Mouse (Mus musculus) retina, embryonic 14.5 days (tissue): ENCODE measurements around the gene Gda.

Experiments used
- DNase-seq: peaks from one replicate; pipeline ENCODE4 v3.0.0-alpha.2; 2015; ENCODE audit warnings: low spot score

Gda gene

GRCm38 (mm10) chr19:21457461-21457860 is 15.8 kb downstream of the Gda start:
- DNase-seq, result no peak

DNA sequence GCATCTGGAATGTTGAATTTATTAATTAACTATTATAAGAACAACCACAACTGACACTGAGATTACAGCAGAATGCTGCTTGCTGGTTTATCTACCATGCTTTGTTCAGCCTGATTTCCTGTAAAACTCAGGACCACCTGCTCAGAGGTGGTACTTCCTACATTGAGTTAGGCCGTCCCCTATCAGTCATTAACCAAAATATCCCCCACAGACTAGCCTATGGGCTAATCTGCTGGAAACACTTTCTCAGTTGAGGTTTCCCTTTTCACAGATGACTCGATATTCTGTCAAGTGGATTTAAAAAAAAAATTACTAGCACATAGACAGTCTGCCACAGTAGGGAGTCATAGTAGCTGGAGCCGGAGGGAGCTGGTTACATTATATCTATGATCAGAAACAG is 31.5 kb downstream of the Gda start:
- no peak for DNase-seq

DNA sequence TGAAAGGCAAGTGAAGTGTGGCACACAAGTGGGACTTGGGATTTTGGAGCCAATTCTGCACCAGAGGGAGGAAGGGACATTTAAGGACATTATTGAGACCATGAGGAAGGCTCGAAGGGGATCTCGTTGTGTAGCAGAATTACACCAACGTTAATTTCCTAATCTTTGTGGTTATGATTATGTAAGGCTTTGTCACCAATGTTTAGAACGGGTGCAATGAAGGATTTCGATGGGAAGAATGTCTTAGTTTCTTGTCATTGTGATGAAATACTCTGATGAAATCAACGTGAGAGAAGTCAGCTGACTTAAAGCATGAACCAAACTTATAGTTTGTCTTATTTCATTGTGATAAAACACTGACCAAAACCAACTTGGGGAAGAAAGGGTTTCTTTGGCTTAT is 32.4 kb downstream of the Gda start:
- DNase-seq, result no peak

DNA sequence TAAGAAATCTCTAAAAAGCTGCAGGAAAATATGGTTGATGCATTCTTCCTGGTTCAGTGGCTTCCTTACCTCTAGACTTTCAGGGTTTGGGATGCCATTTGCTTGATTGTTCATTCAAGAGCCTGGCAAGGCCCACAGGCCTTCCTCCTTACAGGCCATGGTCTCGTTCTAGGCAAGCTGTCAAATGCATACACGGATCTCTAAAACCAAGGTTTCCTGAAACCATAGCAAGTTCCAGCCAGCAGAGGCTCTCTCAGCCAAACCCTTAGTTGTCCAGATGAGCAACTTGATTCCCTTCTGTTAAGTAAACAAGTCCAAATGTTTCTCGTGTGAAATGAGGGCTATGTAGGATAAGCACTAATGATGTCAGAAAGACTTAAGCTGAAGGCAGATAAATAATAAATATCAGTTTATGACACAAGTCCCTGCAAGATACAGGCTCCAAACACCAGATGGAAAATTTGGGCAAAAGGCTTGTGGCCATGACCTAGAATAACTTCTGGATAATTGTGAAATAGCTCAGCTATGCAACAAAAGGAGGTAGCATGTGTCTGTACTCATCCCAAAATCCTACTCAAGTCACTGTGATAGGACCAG is 34.0 kb downstream of the Gda start:
- DNase-seq, result no peak

DNA sequence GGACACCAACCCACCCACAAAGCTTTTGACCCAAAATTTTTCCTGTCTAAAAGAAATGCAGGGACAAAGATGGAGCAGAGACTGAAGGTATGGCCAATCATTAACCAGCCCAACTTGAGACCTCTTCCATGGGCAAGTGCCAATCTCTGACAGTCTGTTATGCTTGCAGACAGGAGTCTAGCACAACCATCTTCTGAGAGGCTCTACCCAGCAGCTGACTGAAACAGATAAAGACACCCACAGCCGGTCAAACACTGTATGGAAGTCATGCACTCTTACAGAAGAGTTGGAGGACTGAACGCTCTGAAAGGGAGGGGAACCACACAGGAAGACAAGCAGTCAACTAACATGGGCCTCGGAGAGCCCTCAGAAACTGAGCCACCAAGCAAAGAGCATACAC is 36.7 kb downstream of the Gda start:
- DNase-seq, result no peak

DNA sequence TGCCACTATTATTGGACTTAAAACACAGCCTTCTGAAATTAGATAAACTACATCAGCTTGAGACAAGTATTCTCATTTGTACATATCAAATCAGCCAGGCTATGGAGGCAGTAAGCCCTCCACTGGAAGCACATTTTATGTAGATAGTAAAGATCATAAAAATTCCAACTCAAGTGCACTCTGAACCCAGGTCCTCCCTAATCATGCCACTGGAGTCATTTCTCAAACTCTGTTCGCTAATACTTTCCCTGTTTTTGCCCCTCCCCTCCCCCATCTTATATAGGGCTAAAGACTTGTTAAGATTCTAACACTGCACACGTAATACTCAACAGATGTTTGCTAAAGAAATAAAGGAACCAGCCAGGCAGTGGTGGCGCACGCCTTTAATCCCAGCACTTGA is 39.9 kb downstream of the Gda start:
- no peak for DNase-seq

DNA sequence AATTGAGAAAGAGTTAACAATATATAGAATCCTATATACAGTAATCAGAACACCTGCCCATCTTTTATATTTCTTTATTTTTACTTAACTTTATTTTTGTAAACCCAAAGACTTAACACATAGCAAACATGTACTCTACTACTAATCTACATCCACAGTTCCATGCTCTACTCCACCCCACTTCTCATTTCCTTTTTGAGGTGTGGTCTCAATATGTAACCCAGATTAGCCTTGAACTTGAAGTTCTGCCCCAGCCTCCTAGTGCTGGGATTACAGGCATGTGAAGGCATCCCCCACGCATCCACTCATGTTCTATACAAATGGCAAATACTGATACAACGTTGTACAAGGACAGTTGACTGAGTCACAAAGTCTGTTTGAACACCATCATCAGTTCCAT is 40.4 kb downstream of the Gda start:
- DNase-seq, result no peak

- no peak for DNase-seq
Observed at GRCm38 (mm10) chr19:21432286-21432685, 41.0 kb downstream of the Gda start.

DNA sequence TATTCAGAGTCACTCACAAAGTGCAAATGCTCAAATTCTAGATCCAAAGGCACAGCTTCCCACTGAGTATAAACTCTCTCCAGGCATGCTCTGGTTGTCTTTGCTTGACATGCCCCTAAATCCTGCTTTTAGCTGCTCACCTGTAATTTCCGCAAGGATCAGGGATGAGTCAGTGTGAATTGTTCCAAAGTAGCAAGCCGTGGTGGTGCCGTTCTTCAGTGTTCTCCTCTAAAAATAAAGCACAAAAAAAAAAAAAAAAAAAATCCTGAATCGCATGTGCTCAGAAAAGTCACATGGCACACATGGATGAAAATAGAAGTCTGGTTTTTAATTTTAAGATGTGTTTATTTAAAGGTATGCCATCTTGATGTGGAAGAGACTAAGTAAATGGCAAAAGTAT is 47.9 kb downstream of the Gda start:
- no peak for DNase-seq

GRCm38 (mm10) chr19:21423731-21424130 is 49.5 kb downstream of the Gda start:
- DNase-seq, result no peak

DNA sequence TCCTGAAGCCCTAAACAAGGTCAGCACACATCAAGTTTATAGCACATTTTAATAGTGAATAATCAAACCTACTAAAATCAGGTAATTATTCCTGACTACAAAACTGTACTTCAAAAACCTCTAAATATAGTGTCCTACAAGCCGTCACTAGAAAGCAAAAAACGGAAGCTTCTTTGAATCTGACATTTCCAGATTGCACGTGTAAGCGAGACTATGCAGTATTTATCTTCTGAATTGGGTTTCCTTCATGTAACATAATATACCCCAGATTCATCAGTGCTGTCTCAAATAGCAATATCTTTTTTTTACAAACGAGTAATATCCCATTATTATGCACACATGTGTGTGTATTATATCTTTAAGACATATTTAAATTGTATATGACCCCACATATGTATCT is 54.8 kb downstream of the Gda start:
- no peak for DNase-seq

- DNase-seq, result no peak
Observed at GRCm38 (mm10) chr19:21415377-21415776, 57.9 kb downstream of the Gda start.

GRCm38 (mm10) chr19:21409178-21409577 is 64.1 kb downstream of the Gda start:
- no peak for DNase-seq

DNA sequence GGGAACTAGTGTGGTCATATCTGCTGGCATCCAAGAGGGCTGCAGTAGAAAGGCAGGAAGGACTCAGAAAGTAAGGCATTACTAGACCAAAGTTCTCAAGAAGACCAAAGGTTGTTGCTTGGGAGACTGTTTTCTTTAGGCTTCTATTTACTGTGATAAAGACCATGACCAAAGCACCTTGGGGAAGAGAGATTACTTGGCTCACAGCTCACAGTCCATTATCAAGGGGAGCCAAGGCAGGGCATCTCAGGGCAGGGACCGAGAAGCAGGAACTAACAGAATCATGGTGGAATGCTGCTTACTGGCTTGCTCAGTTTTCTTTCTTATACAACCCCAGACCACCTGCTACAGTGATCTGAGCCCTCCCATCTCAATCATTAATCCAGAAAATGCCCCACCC is 65.9 kb downstream of the Gda start:
- DNase-seq, result no peak

DNA sequence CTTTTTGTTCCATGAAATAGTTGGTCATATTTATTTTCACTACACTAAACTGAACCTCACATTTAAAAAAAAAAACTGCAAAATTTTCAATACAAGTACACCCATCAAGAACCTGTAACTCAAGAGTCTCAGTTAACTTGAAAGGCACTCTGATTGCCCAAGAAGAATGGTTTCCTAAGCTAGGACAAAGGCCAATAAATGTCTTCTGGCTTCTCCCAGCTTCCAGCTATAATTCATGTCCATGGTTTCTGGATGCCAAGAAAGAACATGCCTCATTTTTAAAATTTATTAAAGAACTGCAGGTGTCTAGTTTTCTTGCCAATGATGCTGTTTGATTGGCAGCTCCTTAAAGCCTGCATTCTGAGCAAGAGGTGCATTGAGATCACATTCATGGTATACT is 75.3 kb downstream of the Gda start:
- DNase-seq, result no peak

GRCm38 (mm10) chr19:21396364-21396763 is 76.9 kb downstream of the Gda start:
- DNase-seq, result no peak

- DNase-seq, result no peak
Observed at GRCm38 (mm10) chr19:21390904-21391303, 82.3 kb downstream of the Gda start.

- DNase-seq, result no peak
Observed at GRCm38 (mm10) chr19:21386842-21387241, 86.4 kb downstream of the Gda start.

GRCm38 (mm10) chr19:21384231-21384630 is 89.0 kb downstream of the Gda start:
- no peak for DNase-seq

DNA sequence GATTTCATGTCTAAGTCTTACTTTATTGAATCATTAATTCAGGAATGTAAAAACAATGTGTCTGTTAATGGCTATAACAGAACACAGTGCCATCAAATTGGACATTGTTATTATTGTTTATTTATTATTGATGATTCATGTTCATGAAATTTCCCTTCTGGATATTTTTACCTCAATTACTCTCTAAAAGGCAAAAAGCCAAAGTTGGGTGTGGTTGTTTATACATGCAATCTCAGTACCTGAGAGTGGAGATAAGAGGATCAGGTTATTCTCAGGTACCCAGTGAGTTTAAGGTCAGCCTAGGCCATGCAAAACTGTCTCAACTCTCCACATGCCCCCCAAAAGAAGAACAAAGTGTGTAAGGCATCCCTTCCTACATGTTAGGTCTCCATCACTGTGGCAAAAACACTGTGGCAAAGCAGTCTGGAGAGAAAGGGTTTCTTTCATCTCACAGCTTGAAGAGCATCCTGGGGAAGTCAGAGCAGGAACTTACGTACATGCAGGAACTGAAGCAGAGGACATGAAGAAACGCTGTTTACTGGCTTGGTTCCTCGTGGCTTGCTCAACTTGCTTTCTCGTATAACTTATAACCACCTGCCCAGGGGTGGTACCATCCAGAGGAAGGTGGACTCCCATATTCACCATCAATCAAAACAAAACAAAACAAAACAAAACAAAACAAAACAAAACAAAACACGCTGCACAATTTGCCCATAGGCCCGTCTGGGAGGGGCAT is 89.6 kb downstream of the Gda start:
- DNase-seq, result no peak

- no peak for DNase-seq
Observed at GRCm38 (mm10) chr19:21381696-21382095, 91.5 kb downstream of the Gda start.

DNA sequence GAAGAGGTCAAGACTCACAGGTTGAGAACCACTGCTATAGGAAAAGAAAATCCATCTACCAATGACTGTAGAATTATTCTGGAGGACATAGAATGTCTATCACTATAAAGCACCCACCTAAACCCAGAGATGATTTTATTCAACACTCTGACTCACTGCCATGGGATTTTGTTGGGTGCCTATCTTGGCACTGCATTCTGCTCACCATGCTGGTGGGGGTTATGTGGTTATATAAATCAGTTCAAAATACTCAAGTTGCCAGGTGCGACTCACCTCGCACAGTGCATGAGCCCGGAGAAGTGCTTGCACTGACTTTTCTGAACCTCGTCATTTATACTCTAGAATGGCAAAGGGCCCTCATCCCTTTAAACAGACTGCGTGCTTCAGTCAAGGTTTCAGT is 94.0 kb downstream of the Gda start:
- DNase-seq, result no peak

DNA sequence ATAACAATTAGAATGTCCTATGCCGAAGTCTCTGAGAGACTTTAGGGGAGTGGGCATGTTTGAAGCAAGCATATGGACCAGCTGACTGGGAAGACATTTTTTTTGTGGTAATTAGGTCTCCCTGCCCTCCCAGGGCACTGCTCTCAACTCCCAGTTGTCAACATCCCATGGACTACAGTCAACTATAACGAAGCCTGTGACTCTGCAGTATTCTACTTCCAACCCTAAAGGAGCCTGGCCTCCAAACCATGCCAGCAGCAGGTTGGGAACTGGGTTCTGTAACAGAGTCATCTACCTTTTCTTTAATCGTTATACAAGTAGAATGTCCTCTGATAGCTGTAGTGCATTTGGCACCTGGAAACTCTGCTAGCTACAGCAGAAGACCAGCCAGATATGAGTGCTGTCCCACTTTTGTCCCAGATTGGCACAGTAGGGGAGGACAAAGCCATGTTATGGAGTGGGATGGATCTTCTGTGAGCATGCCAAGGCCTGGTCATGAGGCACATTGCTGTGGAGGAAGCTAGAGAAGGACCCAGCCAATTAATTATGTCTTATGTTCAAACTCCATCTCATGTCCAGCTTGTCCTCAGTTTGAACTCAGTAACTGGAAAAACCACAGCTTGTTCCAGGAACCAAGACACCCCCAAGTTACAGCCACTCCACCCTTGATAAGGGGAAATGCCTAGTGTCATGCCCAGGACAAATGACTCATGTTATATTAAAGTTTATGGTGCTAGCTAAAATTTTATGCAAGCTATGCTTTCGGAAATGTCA is 96.6 kb downstream of the Gda start:
- DNase-seq, result no peak
